Mouse (Mus musculus) MEL (cell line): ENCODE measurements around the gene Ppcs. TPM values are rescaled to one million over a fixed set of nuclear protein-coding genes. Genes with fewer than 3 reads are reported as not detected.

Experiments used
- DNase-seq: peaks from one replicate; pipeline ENCODE4 v3.0.0; 2011; ENCODE audit warnings: low read depth, low spot score
- H3K27ac ChIP-seq: 2 replicates; pipeline ENCODE4 v1.5.1; 2012; ENCODE audit warnings: low read depth, mild to moderate bottlenecking, control low read depth, low read length, moderate library complexity; ENCODE audit not compliant: control insufficient read depth
- H3K27me3 ChIP-seq, 2 experiments: fragments of 150-350 bp in 1 of 2; sonication (generic) in 1 of 2; 2 replicates each; pipeline ENCODE4 v1.6.1; 2012; ENCODE audit warnings: low read length in 2 of 2, mild to moderate bottlenecking in 2 of 2, improper control_type of control experiment in 1 of 2, moderate library complexity in 1 of 2; ENCODE audit not compliant: insufficient read depth in 2 of 2, control insufficient read depth in 1 of 2
- H3K36me3 ChIP-seq, 2 experiments: 2 replicates each; pipeline ENCODE4 v1.6.1; 2012 to 2014; ENCODE audit warnings: low read length in 2 of 2, improper control_type of control experiment in 1 of 2, inconsistent platforms in 1 of 2, mild to moderate bottlenecking in 1 of 2; ENCODE audit not compliant: insufficient read depth in 2 of 2, control insufficient read depth in 1 of 2
- H3K4me1 ChIP-seq, 2 experiments: fragments of 150-350 bp in 1 of 2; sonication (generic) in 1 of 2; 2 replicates each; pipeline ENCODE4 v1.6.1; 2012; ENCODE audit warnings: low read length in 2 of 2, improper control_type of control experiment in 1 of 2, mild to moderate bottlenecking in 1 of 2; ENCODE audit not compliant: insufficient read depth in 2 of 2, control insufficient read depth in 1 of 2
- H3K4me3 ChIP-seq, 2 experiments: fragments of 150-350 bp in 1 of 2; sonication (generic) in 1 of 2; 2 replicates each; pipeline ENCODE4 v1.5.1; 2012; ENCODE audit warnings: low read depth in 2 of 2, low read length in 2 of 2, mild to moderate bottlenecking in 2 of 2, moderate library complexity in 2 of 2, control low read depth in 1 of 2, improper control_type of control experiment in 1 of 2; ENCODE audit not compliant: control insufficient read depth in 1 of 2, insufficient read depth in 1 of 2
- H3K79me2 ChIP-seq: 2 replicates; pipeline ENCODE4 v1.6.1; 2012; ENCODE audit warnings: mild to moderate bottlenecking, low read length, moderate library complexity; ENCODE audit not compliant: control insufficient read depth, poor library complexity, insufficient read depth
- H3K9ac ChIP-seq: 2 replicates; pipeline ENCODE4 v1.6.1; 2012; ENCODE audit warnings: low read depth, mild to moderate bottlenecking, control low read depth, low read length, moderate library complexity; ENCODE audit not compliant: control insufficient read depth, poor library complexity, severe bottlenecking
- H3K9me3 ChIP-seq: fragments of 150-350 bp; sonication (generic); replicated peaks from 2 replicates; pipeline ENCODE4 v1.6.1; 2012; ENCODE audit warnings: mild to moderate bottlenecking, low read length, improper control_type of control experiment, moderate library complexity; ENCODE audit not compliant: insufficient read depth
- CHD2 ChIP-seq: IDR thresholded peaks from 2 replicates; pipeline ENCODE4 v1.6.1; 2011; ENCODE audit warnings: low read length, improper control_type of control experiment
- CTCF ChIP-seq, 3 experiments: IDR thresholded peaks in 2 of 3; conservative IDR thresholded peaks in 1 of 3; 2 replicates each; pipeline ENCODE4 v1.5.1; 2011 to 2012; ENCODE audit warnings: low read length in 3 of 3, low read depth in 2 of 3, mild to moderate bottlenecking in 2 of 3, improper control_type of control experiment in 1 of 3, inconsistent platforms in 1 of 3, mixed read lengths in 1 of 3, moderate library complexity in 1 of 3; ENCODE audit not compliant: control insufficient read depth in 1 of 3, insufficient read depth in 1 of 3, poor library complexity in 1 of 3, severe bottlenecking in 1 of 3
- E2F4 ChIP-seq: IDR thresholded peaks from 2 replicates; pipeline ENCODE4 v1.6.1; 2011; ENCODE audit warnings: low read depth, low read length, improper control_type of control experiment, borderline replicate concordance
- ELF1 ChIP-seq: IDR thresholded peaks from 2 replicates; pipeline ENCODE4 v1.6.1; 2014; ENCODE audit warnings: low read depth, mild to moderate bottlenecking, inconsistent platforms, low read length, improper control_type of control experiment, moderate library complexity
- ETS1 ChIP-seq: IDR thresholded peaks from 2 replicates; pipeline ENCODE4 v1.6.1; 2012; ENCODE audit warnings: low read depth, mild to moderate bottlenecking, inconsistent platforms, low read length, improper control_type of control experiment, moderate library complexity
- JUND ChIP-seq: IDR thresholded peaks from 2 replicates; pipeline ENCODE4 v1.6.1; 2011; ENCODE audit warnings: low read depth, mild to moderate bottlenecking, improper control_type of control experiment, low read length
- MAX ChIP-seq: IDR thresholded peaks from 2 replicates; pipeline ENCODE4 v1.6.1; 2011; ENCODE audit warnings: low read length, improper control_type of control experiment
- NELFE ChIP-seq: IDR thresholded peaks from 2 replicates; pipeline ENCODE4 v1.6.1; 2011; ENCODE audit warnings: low read depth, low read length, improper control_type of control experiment
- NRF1 ChIP-seq: IDR thresholded peaks from 2 replicates; pipeline ENCODE4 v1.6.1; 2014; ENCODE audit warnings: low read depth, mild to moderate bottlenecking, inconsistent platforms, low read length, improper control_type of control experiment, moderate library complexity; ENCODE audit not compliant: poor library complexity, insufficient read depth, severe bottlenecking
- POLR2A ChIP-seq, 2 experiments: IDR thresholded peaks; 2 replicates each; pipeline ENCODE4 v1.6.1; 2011 to 2012; ENCODE audit warnings: low read length in 2 of 2, mild to moderate bottlenecking in 2 of 2, control low read depth in 1 of 2, improper control_type of control experiment in 1 of 2, low read depth in 1 of 2, moderate library complexity in 1 of 2; ENCODE audit not compliant: control insufficient read depth in 1 of 2, insufficient read depth in 1 of 2, poor library complexity in 1 of 2
- RAD21 ChIP-seq: IDR thresholded peaks from 2 replicates; pipeline ENCODE4 v1.6.1; 2011; ENCODE audit warnings: mild to moderate bottlenecking, low read depth, low read length, improper control_type of control experiment
- SIN3A ChIP-seq: IDR thresholded peaks from 2 replicates; pipeline ENCODE4 v1.6.1; 2012; ENCODE audit warnings: low read length, improper control_type of control experiment, inconsistent platforms
- TBP ChIP-seq: IDR thresholded peaks from 2 replicates; pipeline ENCODE4 v1.8.0; 2011; ENCODE audit warnings: low read depth, low read length, improper control_type of control experiment
- TCF12 ChIP-seq: IDR thresholded peaks from 2 replicates; pipeline ENCODE4 v1.6.1; 2014; ENCODE audit warnings: low read depth, mild to moderate bottlenecking, inconsistent platforms, low read length, improper control_type of control experiment, moderate library complexity
- polyA plus RNA-seq, 2 experiments: library from polyadenylated mRNA; stranded (reverse) in 1 of 2; unstranded in 1 of 2; fragments of >175 nt in 1 of 2; fragments of >200 nt in 1 of 2; gene quantifications; 2 replicates each; pipeline versions ENCODE4 v1.2.1 to v1.2.4; 2012; ENCODE audit warnings: low replicate concordance in 2 of 2, low read depth in 1 of 2; ENCODE audit not compliant: insufficient read length in 2 of 2, insufficient read depth in 1 of 2, missing spikeins in 1 of 2
- total RNA-seq: library from RNA; depleted of rRNA; stranded (reverse); fragments of 300-350 nt; gene quantifications from 2 replicates; pipeline ENCODE4 v1.2.3, GENCODE M21; 2012

Gene Ppcs
- total and polyA plus RNA-seq, 3 experiments = 7.4 to 8.4 TPM; not detected in 1

GRCm38 (mm10) chr4:119447261-119447660 lies 25.0 kb upstream of the Ppcs start:
- DNase-seq = no peak
- TF ChIP-seq ETS1 = no peak
- no peak for TF ChIP-seq E2F4
- TF ChIP-seq TCF12 = no peak
- TF ChIP-seq JUND = no peak
- Histone ChIP-seq H3K4me1 (no peaks in the 10 kb centered on the region), H3K36me3 (no peaks in the 10 kb centered on the region), H3K9me3 (no peaks in the 10 kb centered on the region), H3K9ac (no peak overlapping the region), H3K27ac (no peak overlapping the region), H3K4me3 (no peak overlapping the region), H3K79me2 (no peaks in the 10 kb centered on the region), H3K27me3 (no peaks in the 10 kb centered on the region)

- H3K4me3 ChIP-seq = no peak overlapping the region
- H3K9me3 ChIP-seq = no peaks in the 10 kb centered on the region
- no peak for DNase-seq
- no peaks in the 10 kb centered on the region for H3K4me1 ChIP-seq
- TF ChIP-seq MAX = no peak
- no peak for TF ChIP-seq ETS1
- TF ChIP-seq NRF1 = no peak
- no peak for TF ChIP-seq RAD21
- no peaks in the 10 kb centered on the region for H3K36me3 ChIP-seq
- no peak overlapping the region for H3K27ac ChIP-seq
- H3K79me2 ChIP-seq = no peaks in the 10 kb centered on the region
- H3K9ac ChIP-seq = no peak overlapping the region
- no peaks in the 10 kb centered on the region; a peak in 1 of 4 replicates for H3K27me3 ChIP-seq
These were observed 20.3 kb upstream of the Ppcs start for GRCm38 (mm10) chr4:119442539-119442938.

DNA sequence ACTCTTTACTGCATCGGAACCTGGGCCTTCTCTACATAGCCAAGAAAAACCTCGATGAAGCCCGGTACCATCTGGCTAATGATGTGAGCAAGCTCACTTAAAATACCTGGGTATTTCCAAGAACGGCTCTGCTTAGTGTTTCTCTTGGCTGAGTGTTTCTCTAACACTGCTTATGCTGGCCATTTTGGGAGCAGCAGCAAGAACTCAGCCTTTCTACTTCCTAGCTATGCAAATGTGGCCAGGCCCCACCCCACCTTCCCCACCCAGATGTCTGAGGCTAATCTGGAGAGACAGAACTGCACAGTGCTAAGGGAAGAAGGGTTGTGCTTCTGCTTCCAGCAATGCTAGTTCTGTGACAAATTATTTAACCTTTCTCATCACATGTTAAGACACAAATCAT lies 19.6 kb upstream of the Ppcs start:
- DNase-seq = peak; percentile 12
- Histone ChIP-seq H3K27ac (no peak overlapping the region), H3K27me3 (no peaks in the 10 kb centered on the region; a peak in 1 of 4 replicates), H3K36me3 (no peaks in the 10 kb centered on the region), H3K9me3 (no peaks in the 10 kb centered on the region), H3K4me3 (no peak overlapping the region), H3K79me2 (no peaks in the 10 kb centered on the region), H3K9ac (no peak overlapping the region), H3K4me1 (no peaks in the 10 kb centered on the region)
- no peak for TF ChIP-seq CHD2
- TF ChIP-seq CTCF (IDR thresholded peaks at IDR 0.05 in 2 of 3, conservative IDR thresholded peaks at IDR 0.05 in 1 of 3; ENCODE audit: control insufficient read depth in 1 of 3, insufficient read depth in 1 of 3, low read depth in 2 of 3, low read length in 3 of 3, poor library complexity in 1 of 3, severe bottlenecking in 1 of 3) = no peak
- TF ChIP-seq POLR2A (IDR thresholded peaks at IDR 0.05; ENCODE audit: control insufficient read depth in 1 of 2, insufficient read depth in 1 of 2, low read depth in 1 of 2, low read length in 2 of 2, poor library complexity in 1 of 2) = no peak
- no peak for TF ChIP-seq TBP
- TF ChIP-seq TCF12 = no peak
- TF ChIP-seq SIN3A = no peak
- TF ChIP-seq ELF1 = no peak
- TF ChIP-seq NELFE = no peak
